Mouse (Mus musculus) liver, postnatal 0 days (tissue): Measurements from ENCODE around the gene Hist1h4h. TPM values are rescaled to one million over a fixed set of nuclear protein-coding genes. Genes with fewer than 3 reads are reported as not detected.

Source experiments
- ATAC-seq: fragments of 200-750 bp; cut with Nextera tagmentation; 2 replicates; pipeline ENCODE4 v1.8.0; 2017; ENCODE audit warnings: mild to moderate bottlenecking, moderate library complexity
- DNase-seq: peaks from one replicate; pipeline ENCODE4 v3.0.0-alpha.2; 2016
- H3K27ac ChIP-seq: fragments of 300-500 bp; sonication (generic); 2 replicates; pipeline ENCODE4 v1.5.1; 2014; ENCODE audit warnings: antibody characterized with exemption, moderate library complexity, mild to moderate bottlenecking, low read depth
- H3K27me3 ChIP-seq: fragments of 300-500 bp; sonication (generic); 2 replicates; pipeline ENCODE4 v1.6.1; 2014; ENCODE audit warnings: low read length, control low read depth, mixed read lengths; ENCODE audit not compliant: insufficient read depth
- H3K36me3 ChIP-seq: fragments of 300-500 bp; sonication (generic); replicated peaks from 2 replicates; pipeline ENCODE4 v1.6.1; 2014; ENCODE audit warnings: mild to moderate bottlenecking, control low read depth, low read length, moderate library complexity, mixed read lengths; ENCODE audit not compliant: insufficient read depth
- H3K4me1 ChIP-seq: fragments of 300-500 bp; sonication (generic); 2 replicates; pipeline ENCODE4 v1.6.1; 2014; ENCODE audit warnings: antibody characterized with exemption, mild to moderate bottlenecking, control low read depth; ENCODE audit not compliant: insufficient read depth
- H3K4me2 ChIP-seq: fragments of 300-500 bp; sonication (generic); 2 replicates; pipeline ENCODE4 v1.6.1; 2014; ENCODE audit warnings: low read depth, mild to moderate bottlenecking, low read length, moderate library complexity, mixed read lengths
- H3K4me3 ChIP-seq: fragments of 300-500 bp; sonication (generic); 2 replicates; pipeline ENCODE4 v1.5.1; 2014; ENCODE audit warnings: low read depth, low read length
- H3K9ac ChIP-seq: fragments of 300-500 bp; sonication (generic); replicated peaks from 2 replicates; pipeline ENCODE4 v1.6.1; 2014; ENCODE audit warnings: mild to moderate bottlenecking, moderate library complexity
- H3K9me3 ChIP-seq: fragments of 300-500 bp; sonication (generic); 2 replicates; pipeline ENCODE4 v1.6.1; 2016; ENCODE audit warnings: mild to moderate bottlenecking, control low read depth, low read length, mixed read lengths
- CTCF ChIP-seq: sonication (generic); IDR thresholded peaks from 2 replicates; pipeline ENCODE4 v1.5.1; 2016; ENCODE audit warnings: antibody characterized with exemption, low read depth
- EP300 ChIP-seq: IDR thresholded peaks from 2 replicates; pipeline ENCODE4 v1.6.1; 2016; ENCODE audit warnings: antibody characterized with exemption, low read depth, mild to moderate bottlenecking
- WGBS: fragments of 180-500 bp; shearing (Covaris S2); extraction: QIAGEN DNeasy Blood & Tissue Kit; methylation state at CpG from one replicate; pipeline ENCODE4 v1.1.7; 2014; ENCODE audit not compliant: insufficient replicate concordance; 5-methylcytosine and 5-hydroxymethylcytosine counted together
- polyA plus RNA-seq: library from polyadenylated mRNA; unstranded; fragments of >200 nt; fragmentation: Nextera tagmentation; extraction: Ambion mirVana; gene quantifications from 2 replicates; pipeline ENCODE4 v1.2.1, GENCODE M21; 2015

The Hist1h4h gene
- polyA plus RNA-seq, 1 experiment from 2014 or later, result 7.2 TPM

DNA sequence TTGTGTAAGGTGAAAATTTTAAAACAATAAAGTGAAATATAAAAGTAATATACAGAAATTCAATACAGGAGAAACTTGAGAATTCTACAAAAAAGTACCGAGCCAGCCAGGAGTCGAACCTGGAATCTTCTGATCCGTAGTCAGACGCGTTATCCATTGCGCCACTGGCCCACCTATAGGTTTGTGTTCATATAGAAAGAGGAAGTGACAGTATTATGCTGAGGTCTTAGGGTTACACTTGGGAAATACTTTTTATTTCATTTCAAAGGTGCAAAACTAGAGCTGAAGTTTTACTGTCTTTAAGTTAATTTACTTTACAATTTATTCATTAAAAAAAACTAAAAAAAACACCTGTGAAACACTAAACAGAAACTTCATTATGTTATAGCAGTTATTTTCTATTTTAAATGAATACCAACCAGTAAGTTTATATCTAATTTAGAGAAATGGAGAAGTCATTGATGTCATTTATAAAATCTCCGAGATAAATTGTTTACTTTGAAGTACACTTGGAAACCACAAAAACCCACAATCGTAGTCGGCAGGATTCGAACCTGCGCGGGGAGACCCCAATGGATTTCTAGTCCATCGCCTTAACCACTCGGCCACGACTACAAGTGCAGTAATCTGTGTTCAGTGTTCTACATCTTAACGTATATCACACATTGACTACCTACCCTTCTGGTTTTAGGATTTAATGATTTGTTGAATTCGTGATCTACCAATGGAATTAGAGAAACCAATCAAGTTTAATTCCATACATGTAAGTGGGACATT is 30.2 kb upstream of the Hist1h4h start:
- no peak overlapping the region for H3K27ac ChIP-seq
- ATAC-seq (peak; percentile 86), DNase-seq (peak; percentile 76)
- H3K27me3 ChIP-seq, result no peaks in the 10 kb centered on the region
- no peak overlapping the region; the same call in 1 of the 2 replicates for H3K4me3 ChIP-seq
- no peaks in the 10 kb centered on the region for H3K9me3 ChIP-seq
- H3K4me2 ChIP-seq, result peak overlapping the region; percentile 47; the same call in 1 of the 2 replicates
- no peak overlapping the region for H3K9ac ChIP-seq
- no peaks in the 10 kb centered on the region for H3K36me3 ChIP-seq
- H3K4me1 ChIP-seq, result peaks cover 16% of the 10 kb centered on the region
- 2% methylated on average over 17 of the region's 17 CpGs for WGBS
- TF ChIP-seq CTCF (no peak), EP300 (0 out of 2 replicates have a peak, but pooled peaks have one; percentile 3)

DNA sequence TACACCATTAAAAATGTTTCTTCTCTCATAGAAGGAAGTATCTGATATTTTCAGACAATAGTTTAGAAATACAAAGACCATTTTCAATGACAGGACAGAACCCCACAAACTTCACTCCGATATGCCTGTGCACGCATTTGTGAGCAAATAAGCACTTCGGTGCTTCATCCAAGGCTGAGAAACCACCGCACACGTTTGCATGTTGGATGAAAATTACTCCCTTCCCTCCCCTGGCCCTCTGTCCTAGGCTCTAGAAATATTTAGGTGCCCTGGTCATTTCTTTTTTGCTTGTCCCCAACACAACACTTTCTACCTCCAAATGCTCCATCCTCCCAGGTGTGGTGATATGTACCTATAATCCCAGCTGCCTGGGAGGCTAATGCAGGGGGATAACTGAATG is 29.3 kb upstream of the Hist1h4h start:
- H3K4me3 ChIP-seq, result no peak overlapping the region; the same call in 1 of the 2 replicates
- H3K27ac ChIP-seq, result no peak overlapping the region
- TF ChIP-seq CTCF, result no peak
- TF ChIP-seq EP300, result no peak
- H3K36me3 ChIP-seq, result no peaks in the 10 kb centered on the region
- no peaks in the 10 kb centered on the region for H3K9me3 ChIP-seq
- no peaks in the 10 kb centered on the region for H3K27me3 ChIP-seq
- H3K4me1 ChIP-seq, result peaks cover 21% of the 10 kb centered on the region
- no peak for DNase-seq
- no peak for ATAC-seq
- no peak overlapping the region for H3K9ac ChIP-seq
- 31% methylated on average over 5 of the region's 5 CpGs for WGBS
- peak overlapping the region; percentile 47 for H3K4me2 ChIP-seq

DNA sequence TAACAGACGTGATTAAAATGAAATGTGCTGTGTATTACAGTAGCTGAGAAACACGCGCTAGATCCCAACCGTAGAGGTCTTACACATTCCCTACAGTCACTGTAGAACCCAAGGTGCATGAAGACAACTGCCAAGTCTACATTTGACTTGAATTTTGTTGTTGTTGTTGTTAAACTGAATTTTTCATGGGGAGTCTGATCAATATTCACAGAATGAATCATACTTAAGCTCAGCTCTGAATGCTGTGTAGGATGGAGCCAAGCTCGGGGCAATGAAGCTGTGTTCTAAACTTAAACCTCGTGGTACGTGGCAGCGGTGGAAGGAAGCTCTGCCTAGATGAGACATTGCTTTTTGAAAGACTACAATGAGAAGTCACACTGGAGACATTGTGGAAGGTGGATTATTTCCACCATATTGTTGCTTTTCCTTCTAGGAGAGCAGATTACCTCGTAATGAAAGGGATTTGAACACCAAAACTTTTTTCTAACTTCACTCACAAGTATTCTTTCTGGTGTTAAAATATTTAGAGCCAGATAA is 28.8 kb upstream of the Hist1h4h start:
- Histone ChIP-seq H3K9ac (no peak overlapping the region), H3K36me3 (no peaks in the 10 kb centered on the region), H3K27ac (no peak overlapping the region), H3K9me3 (no peaks in the 10 kb centered on the region), H3K4me2 (peak overlapping the region; percentile 47), H3K4me1 (peaks cover 21% of the 10 kb centered on the region), H3K4me3 (no peak overlapping the region), H3K27me3 (no peaks in the 10 kb centered on the region)
- WGBS, result 35% methylated on average over 9 of the region's 9 CpGs
- DNase-seq (no peak), ATAC-seq (no peak)
- TF ChIP-seq EP300 (no peak), CTCF (no peak)

DNA sequence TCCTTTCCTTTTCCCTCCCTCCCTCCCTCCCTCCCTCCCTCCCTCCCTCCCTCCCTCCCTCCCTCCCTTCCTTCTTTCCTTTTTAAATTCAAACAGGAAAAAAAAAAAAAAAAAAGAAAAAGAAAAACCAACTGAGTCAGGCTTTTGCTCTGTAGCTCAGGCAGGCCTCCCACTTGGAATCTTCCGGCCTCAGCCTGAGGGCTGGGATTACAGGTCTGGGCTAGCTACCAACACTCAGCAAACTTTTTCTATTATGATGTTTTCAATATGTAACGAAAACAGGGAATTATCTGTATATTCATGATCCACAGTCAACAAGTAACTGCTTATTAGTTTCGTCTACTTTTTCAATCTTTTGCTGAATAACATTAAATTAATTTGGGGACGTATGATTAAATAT is 27.9 kb upstream of the Hist1h4h start:
- peaks cover 23% of the 10 kb centered on the region for H3K4me1 ChIP-seq
- ATAC-seq (no peak), DNase-seq (no peak)
- no peak overlapping the region for H3K4me2 ChIP-seq
- H3K27me3 ChIP-seq, result no peaks in the 10 kb centered on the region
- no peak overlapping the region for H3K27ac ChIP-seq
- H3K9me3 ChIP-seq, result no peaks in the 10 kb centered on the region
- H3K36me3 ChIP-seq, result no peaks in the 10 kb centered on the region
- no peak overlapping the region for H3K9ac ChIP-seq
- no peak for TF ChIP-seq EP300
- TF ChIP-seq CTCF, result no peak
- 75% methylated on average over 4 of the region's 4 CpGs for WGBS
- H3K4me3 ChIP-seq, result no peak overlapping the region

DNA sequence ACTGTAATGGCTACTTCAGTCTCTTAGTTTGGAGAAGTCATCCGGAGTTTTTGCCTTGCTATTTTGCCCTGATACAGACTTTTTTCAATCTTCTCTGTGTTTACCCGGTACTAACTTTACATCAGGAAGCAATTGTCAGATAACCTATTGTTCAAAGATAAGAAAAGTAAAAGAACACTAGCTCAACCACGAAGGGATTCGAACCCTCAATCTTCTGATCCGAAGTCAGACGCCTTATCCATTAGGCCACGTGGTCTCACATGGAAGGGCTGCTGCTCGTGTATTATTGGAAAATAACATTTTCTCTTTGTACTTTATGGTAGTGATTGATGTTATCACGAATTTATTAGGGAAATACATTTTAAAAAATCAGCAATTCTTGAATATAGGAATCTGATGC is 27.1 kb upstream of the Hist1h4h start:
- DNase-seq (peak; percentile 72), ATAC-seq (no peak)
- Histone ChIP-seq H3K4me1 (peaks cover 20% of the 10 kb centered on the region), H3K27me3 (no peaks in the 10 kb centered on the region), H3K4me2 (no peak overlapping the region), H3K9ac (no peak overlapping the region), H3K9me3 (no peaks in the 10 kb centered on the region), H3K27ac (no peak overlapping the region), H3K36me3 (no peaks in the 10 kb centered on the region), H3K4me3 (no peak overlapping the region)
- 2% methylated on average over 9 of the region's 9 CpGs for WGBS
- TF ChIP-seq CTCF (no peak), EP300 (no peak)

DNA sequence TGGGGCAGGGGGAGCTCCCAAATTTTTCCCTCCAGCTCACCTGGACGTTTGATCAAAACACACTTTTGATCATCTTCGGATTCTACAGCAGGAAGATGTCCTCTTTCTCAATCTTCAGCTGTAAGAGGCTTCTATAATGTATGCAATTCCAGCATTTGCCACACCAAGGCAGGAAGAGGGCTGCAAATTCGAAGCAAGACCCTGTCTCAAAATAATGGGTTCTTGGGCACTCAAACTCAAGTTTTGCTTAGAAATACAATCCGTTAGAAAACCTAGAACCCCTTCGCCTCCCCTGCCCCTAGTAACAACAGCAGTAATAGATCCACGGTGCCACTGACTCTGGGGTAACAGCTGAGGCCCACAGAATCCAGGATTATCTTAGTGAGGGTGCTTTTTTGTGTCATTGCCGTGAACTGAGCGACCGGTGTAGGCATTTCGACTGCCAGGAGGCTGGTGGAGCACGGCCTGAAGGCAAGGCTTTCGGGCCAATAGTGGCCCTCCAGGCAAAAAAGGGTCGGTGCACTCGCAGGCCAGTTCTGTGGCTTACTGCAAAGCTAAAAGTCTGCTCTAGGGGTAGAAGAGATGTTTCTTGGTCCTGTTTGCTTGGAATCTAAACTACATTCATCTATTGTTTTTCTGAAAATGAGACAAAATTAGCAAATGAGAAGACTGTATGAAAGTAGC is 25.0 kb upstream of the Hist1h4h start:
- H3K27me3 ChIP-seq, result no peaks in the 10 kb centered on the region
- DNase-seq (peak; percentile 26), ATAC-seq (peak; percentile 58)
- peak overlapping the region; percentile 76 for H3K4me2 ChIP-seq
- WGBS, result 8% methylated on average over 14 of the region's 14 CpGs
- peak overlapping the region; percentile 45; the same call in 1 of the 2 replicates for H3K27ac ChIP-seq
- no peaks in the 10 kb centered on the region for H3K36me3 ChIP-seq
- peak overlapping the region; percentile 67 for H3K9ac ChIP-seq
- TF ChIP-seq CTCF, result no peak
- no peak for TF ChIP-seq EP300
- peaks cover 17% of the 10 kb centered on the region for H3K4me1 ChIP-seq
- H3K9me3 ChIP-seq, result no peaks in the 10 kb centered on the region
- peak overlapping the region; percentile 36 for H3K4me3 ChIP-seq
